Mouse (Mus musculus) left cerebral cortex, adult 2 months (tissue): ENCODE measurements around the gene Nbr1. TPM values are rescaled to one million over a fixed set of nuclear protein-coding genes. Genes with fewer than 3 reads are reported as not detected.
"Not testable (repeated sequence)": the region's sequence is repeated elsewhere in the genome, so short reads cannot be mapped to it uniquely, and the experiment has no call there.

Source experiments
- DNase-seq, 2 experiments: peaks; one replicate each; pipeline ENCODE4 v3.0.0; 2021 to 2022; ENCODE audit warnings: low spot score in 2 of 2, mixed read lengths in 1 of 2; ENCODE audit errors: extremely low spot score in 1 of 2
- H3K27ac ChIP-seq: fragments of 200-600 bp; 2 replicates; pipeline ENCODE4 v1.8.1; 2022
- H3K4me3 ChIP-seq: fragments of 200-600 bp; 2 replicates; pipeline ENCODE4 v1.8.1; 2022
- CTCF ChIP-seq: fragments of 200-600 bp; IDR thresholded peaks from 2 replicates; pipeline ENCODE4 v1.8.1; 2022; ENCODE audit warnings: antibody characterized with exemption, mild to moderate bottlenecking, moderate library complexity
- intact Hi-C: fragments of 180-260 bp; cut with DNase I; formaldehyde crosslinking; loops from one replicate; pipeline ENCODE4 v1.15.1; 2025
- total RNA-seq, 2 experiments: library from RNA; stranded (reverse); gene quantifications; 2 replicates each; pipeline ENCODE4 v1.2.3; 2021

The Nbr1 gene
- total RNA-seq, 2 experiments from 2014 or later = 136 to 137 TPM

DNA sequence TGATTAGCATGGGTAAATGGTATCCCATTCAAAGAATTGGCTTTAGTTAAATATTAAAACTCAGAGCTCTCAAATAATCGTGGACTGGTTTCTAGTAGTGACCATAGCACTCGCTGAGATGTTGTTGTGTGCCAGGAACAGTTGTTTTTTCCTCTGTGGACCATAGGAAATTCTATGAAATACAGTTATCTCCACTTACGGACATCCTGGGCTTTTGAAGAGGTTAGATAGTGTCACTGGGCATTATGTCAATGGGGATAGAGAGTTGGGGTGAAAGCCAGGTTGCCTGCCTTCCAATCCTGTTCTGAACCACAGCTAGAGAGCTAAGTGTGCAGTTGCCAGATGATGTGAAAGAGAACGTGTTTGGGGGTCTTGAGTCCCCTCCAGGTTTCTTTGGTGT, 33.9 kb downstream of the Nbr1 start:
- TF ChIP-seq CTCF = no peak
- intact Hi-C loops = loop anchor here (5.0 kb wide), 1 partner anchor 146 kb away; the partner anchor contains the start of gene Dhx8
- DNase-seq = no peak

DNA sequence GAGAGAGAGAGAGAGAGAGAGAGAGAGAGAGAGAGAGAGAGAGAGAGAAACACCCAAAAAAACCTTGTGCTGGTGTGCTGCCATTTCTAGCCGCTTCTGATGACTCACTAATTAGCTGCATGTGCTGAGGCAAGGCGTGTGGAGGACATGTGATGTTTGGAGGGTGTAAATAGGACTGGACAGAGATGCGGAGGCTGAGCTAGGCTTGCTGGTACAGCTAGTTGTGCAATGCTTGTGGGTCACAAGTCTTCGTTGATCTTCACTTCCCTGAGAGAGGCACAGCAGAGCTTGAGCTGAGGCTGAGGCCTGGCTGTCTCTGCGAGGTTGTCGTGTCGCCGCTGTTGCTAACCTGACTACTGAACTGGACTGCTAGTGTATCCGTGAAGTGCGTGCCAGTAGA, 35.7 kb downstream of the Nbr1 start:
- TF ChIP-seq CTCF = no peak
- intact Hi-C loops = loop anchor here (5.0 kb wide), 1 partner anchor 145 kb away; the partner anchor contains the start of gene Dhx8
- peak; percentile 26 to 50 for DNase-seq
- Histone ChIP-seq H3K27ac (0 out of 2 replicates have a peak overlapping the region, but pooled peaks have one; percentile 7), H3K4me3 (no peak overlapping the region)

More for the DNA sequence above, 33.9 kb downstream of the Nbr1 start:
- Histone ChIP-seq H3K27ac (no peak overlapping the region), H3K4me3 (no peak overlapping the region)

DNA sequence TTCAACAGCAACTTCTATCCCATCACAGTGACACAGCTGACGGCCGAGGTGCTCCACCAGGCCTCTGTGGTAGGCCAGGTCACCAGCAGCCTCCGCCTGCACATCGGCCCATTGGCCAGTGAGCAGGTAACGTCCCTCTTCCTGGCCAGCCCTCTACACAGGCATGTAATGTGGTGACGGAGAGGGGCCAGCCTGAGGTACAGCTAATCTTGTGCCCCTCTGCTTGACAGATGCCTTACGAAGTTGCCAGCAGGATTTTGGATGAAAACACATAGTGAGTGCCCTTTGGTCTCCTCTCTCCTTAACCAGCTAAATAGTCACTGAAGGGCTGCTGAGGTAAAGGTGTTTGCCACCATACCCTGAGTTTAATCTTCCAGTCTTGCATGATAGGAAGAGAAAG, 36.9 kb downstream of the Nbr1 start:
- intact Hi-C loops = loop anchor here (5.0 kb wide), 1 partner anchor 143 kb away; the partner anchor contains the start of gene Dhx8
- TF ChIP-seq CTCF = no peak
- no peak overlapping the region for H3K27ac ChIP-seq
- no peak for DNase-seq
- H3K4me3 ChIP-seq = no peak overlapping the region

- no peak overlapping the region for H3K4me3 ChIP-seq
- no peak overlapping the region for H3K27ac ChIP-seq
- intact Hi-C loops = loop anchor here (5.0 kb wide), 1 partner anchor 143 kb away; the partner anchor contains the start of gene Dhx8
- DNase-seq = peak; percentile 20 to 56
- TF ChIP-seq CTCF = no peak; the same call in none of the 2 replicates
Observed at GRCm38 (mm10) chr11:101589444-101589843, 37.5 kb downstream of the Nbr1 start.

DNA sequence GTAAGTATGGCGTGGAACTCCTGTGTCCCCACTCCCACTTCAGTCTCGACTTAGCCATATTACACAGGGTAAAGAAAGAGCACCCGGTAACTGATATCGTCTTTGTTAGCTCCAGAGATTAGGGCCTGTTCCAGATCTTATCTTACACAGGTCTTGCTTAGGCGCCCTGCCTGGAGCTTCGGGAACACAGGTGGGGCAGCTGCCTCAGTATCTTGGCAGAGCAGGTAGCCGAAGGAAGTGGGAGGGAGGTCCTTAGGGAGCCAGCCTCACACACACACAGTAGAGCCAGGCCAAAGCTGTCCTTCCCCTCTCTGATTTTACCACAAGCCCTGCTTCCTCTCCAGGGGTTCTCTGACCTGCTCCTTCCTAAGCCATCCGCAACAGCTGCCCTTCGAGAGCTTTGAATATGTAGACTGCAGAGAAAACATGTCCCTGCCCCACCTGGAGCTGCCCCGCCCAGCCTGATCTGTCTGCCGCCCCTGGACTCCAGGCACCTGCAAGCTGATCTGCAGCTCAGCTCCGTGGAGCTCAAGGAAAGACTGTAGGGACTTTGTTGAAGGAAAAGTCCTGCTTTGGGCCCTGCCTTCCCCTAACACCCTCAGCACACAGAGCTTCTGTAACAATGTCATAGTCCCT, 38.2 kb downstream of the Nbr1 start:
- Histone ChIP-seq H3K4me3 (no peak overlapping the region), H3K27ac (no peak overlapping the region)
- DNase-seq = no peak
- no peak for TF ChIP-seq CTCF
- intact Hi-C loops = loop anchor here (5.0 kb wide), 1 partner anchor 142 kb away; the partner anchor contains the start of gene Dhx8

- DNase-seq = no peak
- no peak for TF ChIP-seq CTCF
- intact Hi-C loops = no loop called here
- Histone ChIP-seq H3K27ac (no peak within 1 kb of the TSS), H3K4me3 (no peak within 1 kb of the TSS)
Observed at GRCm38 (mm10) chr11:101599156-101599555, 47.2 kb downstream of the Nbr1 start, which contains the start of gene Gm11634. Gene Gm11634, minus strand, starts transcription at chr11:101599256.

- H3K27ac ChIP-seq = no peak overlapping the region
- no peak overlapping the region for H3K4me3 ChIP-seq
- DNase-seq = no peak
- intact Hi-C loops = no loop called here
- no peak for TF ChIP-seq CTCF
Observed at GRCm38 (mm10) chr11:101602491-101602890, 50.5 kb downstream of the Nbr1 start.

GRCm38 (mm10) chr11:101604116-101604515, 52.2 kb downstream of the Nbr1 start:
- DNase-seq = no peak
- no peak for TF ChIP-seq CTCF
- intact Hi-C loops = no loop called here
- H3K27ac ChIP-seq = no peak overlapping the region
- peak overlapping the region; percentile 44 for H3K4me3 ChIP-seq

- H3K27ac ChIP-seq, intact Hi-C loops: not testable (repeated sequence)
- peak in 1 of 2 experiments; percentile 31 for DNase-seq
- peak overlapping the region; percentile 44 for H3K4me3 ChIP-seq
Observed at GRCm38 (mm10) chr11:101604531-101605453, 52.8 kb downstream of the Nbr1 start.

DNA sequence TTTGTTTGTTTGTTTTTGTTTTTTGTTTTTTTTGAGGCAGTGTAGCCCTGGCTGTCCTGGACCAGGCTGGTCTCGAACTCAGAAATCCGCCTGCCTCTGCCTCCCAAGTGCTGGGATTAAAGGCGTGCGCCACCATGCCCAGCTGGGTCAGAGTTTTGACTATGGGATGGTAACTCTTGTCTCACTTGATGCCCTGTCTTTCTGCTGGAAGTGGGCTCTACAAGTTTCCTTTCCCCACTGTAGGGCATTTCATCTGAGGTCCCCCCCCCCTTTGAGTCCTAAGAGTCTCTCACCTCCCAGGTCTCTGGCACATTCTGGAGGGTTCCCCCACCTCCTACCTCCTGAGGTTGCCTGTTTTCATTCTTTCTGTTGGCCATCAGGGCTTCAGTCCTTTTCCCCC, 55.2 kb downstream of the Nbr1 start:
- H3K27ac ChIP-seq, H3K4me3 ChIP-seq, intact Hi-C loops, DNase-seq: not testable (repeated sequence)

- no peak for TF ChIP-seq CTCF
- Histone ChIP-seq H3K4me3 (no peak overlapping the region), H3K27ac (no peak overlapping the region)
- intact Hi-C loops = no loop called here
- DNase-seq = no peak
Observed at GRCm38 (mm10) chr11:101610445-101610844, 58.5 kb downstream of the Nbr1 start.

DNA sequence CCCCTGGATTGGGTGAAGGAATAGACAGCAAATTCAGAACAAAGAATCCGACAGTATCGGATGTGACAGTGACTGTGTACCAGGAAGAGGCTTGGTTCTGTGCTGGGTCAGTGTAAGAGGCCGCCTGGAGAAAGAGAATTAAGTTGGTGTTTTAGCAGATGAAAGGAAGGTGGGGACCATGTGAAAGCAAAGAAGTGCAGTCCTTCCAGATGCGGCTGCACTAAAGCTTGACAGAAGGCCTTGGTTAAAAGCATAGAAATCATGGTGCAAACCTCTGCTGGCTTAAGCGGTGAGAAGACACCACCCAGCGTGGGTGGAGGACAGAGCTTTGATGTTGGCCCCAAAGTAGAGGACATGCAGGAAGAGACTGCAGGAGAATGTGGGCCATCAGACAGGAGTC, 61.6 kb downstream of the Nbr1 start:
- no peak overlapping the region for H3K4me3 ChIP-seq
- no peak for DNase-seq

More for the DNA sequence above, 61.6 kb downstream of the Nbr1 start:
- intact Hi-C loops = no loop called here
- no peak overlapping the region for H3K27ac ChIP-seq
- TF ChIP-seq CTCF = no peak
